ENCODE assay signal across 17 mouse cellular contexts in genomic region chr8:87095211-87095610, GRCm38 (mm10).
DNase-seq lines count a peak whose midpoint lies in the region; ATAC-seq and TF ChIP-seq lines count a peak whose summit lies in the region.
"Had no signal": no experiment of that assay in that cellular context is flagged by ENCODE, and none has a peak within 500 bp of the region (broad histone marks: within the 10 kb centered on the region; RNA-seq: fewer than 3 reads in every experiment).

No protein-coding gene starts in this region.

- no peak overlapping the region for H3K27ac ChIP-seq in heart, embryonic 11.5 days (ENCODE audit: low read depth, low read length)
- H3K27ac ChIP-seq in lung, postnatal 0 days (ENCODE audit: low read length): no peak overlapping the region
- no peak overlapping the region for H3K27ac ChIP-seq in forebrain, postnatal 0 days (ENCODE audit: low read depth, low read length)
- H3K27ac ChIP-seq: forebrain, embryonic 15.5 days; heart, embryonic 15.5 days; limb, embryonic 13.5 days; liver, embryonic 13.5 days had no signal

- intact Hi-C loops in heart, postnatal 10 days (cut with DNase I): no loop called here

- no peaks in the 10 kb centered on the region for H3K36me3 ChIP-seq in heart, embryonic 11.5 days (ENCODE audit: control insufficient read depth, insufficient read depth, low read length)
- no peaks in the 10 kb centered on the region for H3K36me3 ChIP-seq in lung, postnatal 0 days (ENCODE audit: insufficient read depth, low read length)
- H3K36me3 ChIP-seq in forebrain, postnatal 0 days (ENCODE audit: insufficient read depth): no peaks in the 10 kb centered on the region
- H3K36me3 ChIP-seq: forebrain, embryonic 15.5 days; heart, embryonic 15.5 days; limb, embryonic 13.5 days; liver, embryonic 13.5 days had no signal

- no peaks in the 10 kb centered on the region for H3K27me3 ChIP-seq in heart, embryonic 11.5 days (ENCODE audit: control insufficient read depth, insufficient read depth, low read length)
- no peaks in the 10 kb centered on the region for H3K27me3 ChIP-seq in lung, postnatal 0 days (replicated peaks; ENCODE audit: insufficient read depth, low read length)
- no peaks in the 10 kb centered on the region for H3K27me3 ChIP-seq in forebrain, postnatal 0 days (ENCODE audit: insufficient read depth, low read length)
- H3K27me3 ChIP-seq: forebrain, embryonic 15.5 days; heart, embryonic 15.5 days; limb, embryonic 13.5 days; liver, embryonic 13.5 days had no signal

- no peak for ATAC-seq in heart, embryonic 11.5 days (replicated peaks; ENCODE audit: insufficient number of reproducible peaks, low FRiP score, low TSS enrichment)
- no peak for ATAC-seq in lung, postnatal 0 days
- ATAC-seq in forebrain, postnatal 0 days: no peak
- ATAC-seq: forebrain, embryonic 15.5 days; midbrain, embryonic 16.5 days had no signal

- H3K4me1 ChIP-seq in heart, embryonic 11.5 days (ENCODE audit: control insufficient read depth, insufficient read depth, low read length): no peaks in the 10 kb centered on the region
- H3K4me1 ChIP-seq in lung, postnatal 0 days (ENCODE audit: insufficient read depth, low read depth, low read length): no peaks in the 10 kb centered on the region
- no peaks in the 10 kb centered on the region for H3K4me1 ChIP-seq in forebrain, postnatal 0 days (ENCODE audit: insufficient read depth)
- H3K4me1 ChIP-seq: forebrain, embryonic 15.5 days; heart, embryonic 15.5 days; limb, embryonic 13.5 days; liver, embryonic 13.5 days had no signal

- 58% methylated on average over 2 of the region's 2 CpGs for WGBS in heart, embryonic 11.5 days (ENCODE audit: insufficient replicate concordance)
- 47% methylated on average over 2 of the region's 2 CpGs for WGBS in lung, postnatal 0 days
- 84% methylated on average over 2 of the region's 2 CpGs for WGBS in forebrain, postnatal 0 days

- TF ChIP-seq CTCF in lung, postnatal 0 days (IDR thresholded peaks at IDR 0.05): no peak
- no peak for TF ChIP-seq CTCF in forebrain, postnatal 0 days (IDR thresholded peaks at IDR 0.05; ENCODE audit: low read depth)

- TF ChIP-seq EP300 in lung, postnatal 0 days (IDR thresholded peaks at IDR 0.05): no peak

- H3K4me2 ChIP-seq in heart, embryonic 11.5 days: no peak overlapping the region
- no peak overlapping the region for H3K4me2 ChIP-seq in lung, postnatal 0 days (replicated peaks; ENCODE audit: low read depth, low read length)
- H3K4me2 ChIP-seq in forebrain, postnatal 0 days (ENCODE audit: low read depth): no peak overlapping the region
- H3K4me2 ChIP-seq: forebrain, embryonic 15.5 days; heart, embryonic 15.5 days; limb, embryonic 13.5 days; liver, embryonic 13.5 days had no signal

- no peak overlapping the region for H3K9ac ChIP-seq in heart, embryonic 11.5 days (ENCODE audit: low read depth, low read length)
- no peak overlapping the region for H3K9ac ChIP-seq in lung, postnatal 0 days (replicated peaks; ENCODE audit: low read depth)
- H3K9ac ChIP-seq in forebrain, postnatal 0 days: no peak overlapping the region
- H3K9ac ChIP-seq: forebrain, embryonic 15.5 days; heart, embryonic 15.5 days; limb, embryonic 13.5 days; liver, embryonic 13.5 days had no signal

- DNase-seq in heart, adult 9 months (ENCODE audit: low spot score in 2 of 2): peak; percentile 17 to 23
- DNase-seq in lung, postnatal 14 days: peak; percentile 1
- DNase-seq in lung, postnatal 0 days (ENCODE audit: low spot score): no peak
- DNase-seq in ZHBTc4 (ENCODE audit: low read depth, low spot score) (peak; percentile 5), MN1 (ENCODE audit: low spot score) (no peak)
- DNase-seq in heart, postnatal 10 days: peak; percentile 3 to 19
- DNase-seq in forebrain, postnatal 0 days: no peak
- DNase-seq: cerebellum, adult 2 months; cerebellum, postnatal 36 days; kidney, adult 11 months; liver, embryonic 13.5 days; right cerebral cortex, adult 18-20 months had no signal

- no peaks in the 10 kb centered on the region for H3K9me3 ChIP-seq in heart, embryonic 11.5 days (replicated peaks; ENCODE audit: control insufficient read depth, low read length)
- H3K9me3 ChIP-seq in lung, postnatal 0 days (ENCODE audit: low read length): no peaks in the 10 kb centered on the region
- no peaks in the 10 kb centered on the region for H3K9me3 ChIP-seq in forebrain, postnatal 0 days (ENCODE audit: low read length)
- H3K9me3 ChIP-seq: forebrain, embryonic 15.5 days; heart, embryonic 15.5 days; limb, embryonic 13.5 days; liver, embryonic 13.5 days had no signal

- H3K4me3 ChIP-seq in heart, embryonic 11.5 days (ENCODE audit: low read depth, low read length): no peak overlapping the region
- no peak overlapping the region for H3K4me3 ChIP-seq in lung, postnatal 0 days (ENCODE audit: low read depth, low read length)
- H3K4me3 ChIP-seq in forebrain, postnatal 0 days (ENCODE audit: low read depth, low read length): no peak overlapping the region
- H3K4me3 ChIP-seq: forebrain, embryonic 15.5 days; heart, embryonic 15.5 days; limb, embryonic 13.5 days; liver, embryonic 13.5 days had no signal

Comparison
In these comparisons a context has a peak if more than half of its experiments do, and no peak if none do; other contexts are left out.
1. DNase-seq: peak in heart, adult 9 months (2 of 2), lung, postnatal 14 days (single experiment), ZHBTc4 (single experiment) and heart, postnatal 10 days (2 of 2); none in lung, postnatal 0 days (single experiment), MN1 (single experiment) and forebrain, postnatal 0 days (single experiment).